Mouse (Mus musculus) E14TG2a.4 (cell line): ENCODE results near the gene Tmub2.

ENCODE experiments used
- CTCF ChIP-seq: conservative IDR thresholded peaks from 2 replicates; pipeline ENCODE4 v1.5.1; 2014; ENCODE audit warnings: low read length
- NANOG ChIP-seq: IDR thresholded peaks from 2 replicates; pipeline ENCODE4 v1.6.1; 2014; ENCODE audit warnings: borderline replicate concordance, low read length, mixed read lengths
- POU5F1 ChIP-seq: IDR thresholded peaks from 2 replicates; pipeline ENCODE4 v1.6.1; 2014; ENCODE audit warnings: low read length, borderline replicate concordance

DNA sequence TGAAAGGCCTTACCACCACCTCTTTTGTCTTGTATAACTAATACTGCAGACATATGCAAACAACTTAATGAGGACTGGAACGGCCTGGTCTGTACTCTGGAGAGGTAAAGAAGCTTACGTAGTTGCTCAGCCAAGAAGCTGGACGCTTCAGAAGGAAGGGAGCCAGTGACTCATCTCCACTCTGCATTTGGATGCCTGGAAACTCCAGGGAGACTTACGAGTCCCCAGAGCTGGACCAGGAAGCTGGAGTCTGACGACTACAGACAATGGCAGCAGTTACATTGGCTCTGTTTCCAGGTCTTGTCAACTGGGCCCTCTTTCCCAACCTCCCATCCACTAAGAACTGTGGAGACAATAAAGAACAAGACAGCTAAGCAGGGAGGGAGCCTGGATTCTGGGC lies 42.5 kb downstream of the Tmub2 start:
- TF ChIP-seq CTCF (no peak), NANOG (no peak), POU5F1 (no peak)
